Mouse (Mus musculus) olfactory bulb, adult 2 months (tissue): ENCODE results near the gene Ankrd28.

Source experiments
- CTCF ChIP-seq: fragments of 200-500 bp; IDR thresholded peaks from 2 replicates; pipeline ENCODE4 v1.5.1; 2012; ENCODE audit warnings: low read depth, mild to moderate bottlenecking, low read length, moderate library complexity; ENCODE audit not compliant: insufficient read depth
- POLR2A ChIP-seq: fragments of 200-500 bp; IDR thresholded peaks from 2 replicates; pipeline ENCODE4 v1.6.1; 2012; ENCODE audit warnings: mild to moderate bottlenecking, low read depth, low read length, moderate library complexity; ENCODE audit not compliant: insufficient read depth

- TF ChIP-seq POLR2A (no peak), CTCF (no peak)
Measured at GRCm38 (mm10) chr14:31709343-31709742, 121.1 kb downstream of the Ankrd28 start.
